Mouse (Mus musculus) lung, postnatal 0 days (tissue): ENCODE data around the gene Kif5c.

Source experiments
- CTCF ChIP-seq: IDR thresholded peaks from 2 replicates; pipeline ENCODE4 v1.5.1; 2016; ENCODE audit warnings: antibody characterized with exemption, mild to moderate bottlenecking
- EP300 ChIP-seq: IDR thresholded peaks from 2 replicates; pipeline ENCODE4 v1.6.1; 2016; ENCODE audit warnings: antibody characterized with exemption, mild to moderate bottlenecking, control low read depth

GRCm38 (mm10) chr2:49620626-49621117 lies 1.6 kb downstream of the Kif5c start:
- TF ChIP-seq CTCF (no peak), EP300 (no peak)
